Mouse (Mus musculus) erythroblast, embryonic 14.5 days (primary cell): ENCODE data around the gene Ppm1h.

Experiments
- GATA1 ChIP-seq: IDR thresholded peaks from 2 replicates; pipeline ENCODE4 v1.6.1; 2012; ENCODE audit warnings: low read length, inconsistent platforms, mixed read lengths
- TAL1 ChIP-seq: IDR thresholded peaks from 3 replicates; pipeline ENCODE4 v1.6.1; 2012; ENCODE audit warnings: low read length, inconsistent platforms, mixed read lengths

GRCm38 (mm10) chr10:122803906-122804305 lies 125.3 kb downstream of the Ppm1h start:
- TF ChIP-seq GATA1 (no peak), TAL1 (no peak)
